Mouse (Mus musculus) lung, embryonic 14.5 days (tissue): ENCODE measurements around the gene N4bp1. TPM values are rescaled to one million over a fixed set of nuclear protein-coding genes. Genes with fewer than 3 reads are reported as not detected.

Source experiments
- ATAC-seq: fragments of 200-750 bp; cut with Nextera tagmentation; 2 replicates; pipeline ENCODE4 v1.8.0; 2017; ENCODE audit warnings: mild to moderate bottlenecking, moderate TSS enrichment, moderate library complexity; ENCODE audit not compliant: insufficient read depth
- DNase-seq: peaks from one replicate; pipeline ENCODE4 v3.0.0-alpha.2; 2015
- H3K27ac ChIP-seq: fragments of 300-500 bp; sonication (generic); 2 replicates; pipeline ENCODE4 v1.5.1; 2014; ENCODE audit warnings: low read depth, mild to moderate bottlenecking, moderate library complexity
- H3K27me3 ChIP-seq: fragments of 300-500 bp; sonication (generic); 2 replicates; pipeline ENCODE4 v1.6.1; 2014; ENCODE audit warnings: low read length, control low read depth; ENCODE audit not compliant: insufficient read depth
- H3K36me3 ChIP-seq: fragments of 300-500 bp; sonication (generic); 2 replicates; pipeline ENCODE4 v1.6.1; 2014; ENCODE audit warnings: control low read depth; ENCODE audit not compliant: insufficient read depth
- H3K4me1 ChIP-seq: fragments of 300-500 bp; sonication (generic); 2 replicates; pipeline ENCODE4 v1.6.1; 2014; ENCODE audit warnings: antibody characterized with exemption, control low read depth; ENCODE audit not compliant: insufficient read depth
- H3K4me2 ChIP-seq: fragments of 300-500 bp; sonication (generic); 2 replicates; pipeline ENCODE4 v1.6.1; 2014; ENCODE audit warnings: mild to moderate bottlenecking
- H3K4me3 ChIP-seq: fragments of 300-500 bp; sonication (generic); 2 replicates; pipeline ENCODE4 v1.5.1; 2014; ENCODE audit warnings: low read depth, low read length
- H3K9ac ChIP-seq: fragments of 300-500 bp; sonication (generic); 2 replicates; pipeline ENCODE4 v1.6.1; 2014
- H3K9me3 ChIP-seq: fragments of 300-500 bp; sonication (generic); 2 replicates; pipeline ENCODE4 v1.6.1; 2016; ENCODE audit warnings: low read depth, low read length, control low read depth
- CTCF ChIP-seq: IDR thresholded peaks from 2 replicates; pipeline ENCODE4 v1.5.1; 2016; ENCODE audit warnings: antibody characterized with exemption, low read depth
- WGBS: fragments of 180-500 bp; shearing (Covaris S2); extraction: QIAGEN DNeasy Blood & Tissue Kit; methylation state at CpG from one replicate; pipeline ENCODE4 v1.1.7; 2014; 5-methylcytosine and 5-hydroxymethylcytosine counted together
- polyA plus RNA-seq: library from polyadenylated mRNA; unstranded; fragments of >200 nt; fragmentation: Nextera tagmentation; extraction: Ambion mirVana; gene quantifications from 2 replicates; pipeline ENCODE4 v1.2.1, GENCODE M21; 2014

The N4bp1 gene
- polyA plus RNA-seq, 1 experiment from 2014 or later = 11.5 TPM

GRCm38 (mm10) chr8:86897726-86898419 is 12.8 kb upstream of the N4bp1 start:
- no peak for TF ChIP-seq CTCF

GRCm38 (mm10) chr8:86895390-86895789 is 10.3 kb upstream of the N4bp1 start:
- Histone ChIP-seq H3K9me3 (no peaks in the 10 kb centered on the region), H3K27ac (no peak overlapping the region), H3K36me3 (no peaks in the 10 kb centered on the region), H3K4me1 (no peaks in the 10 kb centered on the region), H3K27me3 (no peaks in the 10 kb centered on the region), H3K4me2 (no peak overlapping the region), H3K4me3 (no peak overlapping the region), H3K9ac (no peak overlapping the region)
- no peak for TF ChIP-seq CTCF
- DNase-seq (no peak), ATAC-seq (no peak)
- WGBS = 82% methylated on average over 4 of the region's 4 CpGs

More at GRCm38 (mm10) chr8:86897726-86898419, 12.8 kb upstream of the N4bp1 start:
- DNase-seq (no peak), ATAC-seq (0 out of 2 replicates have a peak, but pooled peaks have one; percentile 8)
- Histone ChIP-seq H3K36me3 (no peaks in the 10 kb centered on the region), H3K27ac (no peak overlapping the region), H3K4me1 (no peaks in the 10 kb centered on the region), H3K9ac (no peak overlapping the region), H3K4me3 (no peak overlapping the region), H3K27me3 (no peaks in the 10 kb centered on the region), H3K4me2 (no peak overlapping the region), H3K9me3 (no peaks in the 10 kb centered on the region)
- 40% methylated on average over 7 of the region's 7 CpGs for WGBS

- H3K27ac ChIP-seq = no peak overlapping the region
- DNase-seq (peak; percentile 9), ATAC-seq (no peak)
- H3K4me2 ChIP-seq = no peak overlapping the region
- H3K27me3 ChIP-seq = no peaks in the 10 kb centered on the region
- H3K4me3 ChIP-seq = no peak overlapping the region
- WGBS = 79% methylated on average over 6 of the region's 6 CpGs
- TF ChIP-seq CTCF = no peak
- H3K4me1 ChIP-seq = no peaks in the 10 kb centered on the region
- H3K9me3 ChIP-seq = no peaks in the 10 kb centered on the region
- H3K36me3 ChIP-seq = no peaks in the 10 kb centered on the region
- H3K9ac ChIP-seq = no peak overlapping the region
These were observed 9.2 kb upstream of the N4bp1 start for GRCm38 (mm10) chr8:86894194-86894761.

- Histone ChIP-seq H3K9ac (no peak overlapping the region), H3K4me2 (no peak overlapping the region), H3K4me3 (no peak overlapping the region), H3K36me3 (no peaks in the 10 kb centered on the region), H3K4me1 (no peaks in the 10 kb centered on the region), H3K27me3 (no peaks in the 10 kb centered on the region), H3K9me3 (no peaks in the 10 kb centered on the region), H3K27ac (peak overlapping the region; percentile 36; the same call in 1 of the 2 replicates)
- WGBS = 70% methylated on average over 4 of the region's 4 CpGs
- ATAC-seq (no peak), DNase-seq (peak; percentile 47)
- no peak for TF ChIP-seq CTCF
These were observed 8.5 kb upstream of the N4bp1 start for GRCm38 (mm10) chr8:86893554-86893953.

GRCm38 (mm10) chr8:86891533-86891932 is 6.5 kb upstream of the N4bp1 start:
- ATAC-seq = no peak
- DNase-seq = no peak
- 77% methylated on average over 1 of the region's 1 CpGs for WGBS

GRCm38 (mm10) chr8:86888058-86888939 is 3.2 kb upstream of the N4bp1 start:
- no peak for TF ChIP-seq CTCF
- DNase-seq = peak; percentile 27

More at GRCm38 (mm10) chr8:86891533-86891932, 6.5 kb upstream of the N4bp1 start:
- TF ChIP-seq CTCF = no peak
- Histone ChIP-seq H3K4me3 (no peak overlapping the region), H3K9ac (no peak overlapping the region), H3K27ac (no peak overlapping the region), H3K4me2 (no peak overlapping the region), H3K9me3 (no peaks in the 10 kb centered on the region), H3K4me1 (no peaks in the 10 kb centered on the region), H3K27me3 (no peaks in the 10 kb centered on the region), H3K36me3 (no peaks in the 10 kb centered on the region)

GRCm38 (mm10) chr8:86884067-86884466 is 991 bp downstream of the N4bp1 start:
- H3K4me3 ChIP-seq = peak overlapping the region; percentile 91
- H3K4me2 ChIP-seq = peak overlapping the region; percentile 94
- no peak for ATAC-seq
- peaks cover 15% of the 10 kb centered on the region for H3K4me1 ChIP-seq
- peak overlapping the region; percentile 79 for H3K9ac ChIP-seq
- TF ChIP-seq CTCF = no peak
- no peaks in the 10 kb centered on the region for H3K9me3 ChIP-seq
- peak; percentile 43 for DNase-seq
- H3K27ac ChIP-seq = peak overlapping the region; percentile 90; the same call in 1 of the 2 replicates
- no peaks in the 10 kb centered on the region for H3K27me3 ChIP-seq
- 1% methylated on average over 16 of the region's 16 CpGs for WGBS
- H3K36me3 ChIP-seq = peaks cover 9% of the 10 kb centered on the region; the same call in 1 of the 2 replicates

More at GRCm38 (mm10) chr8:86888058-86888939, 3.2 kb upstream of the N4bp1 start:
- Histone ChIP-seq H3K9me3 (no peaks in the 10 kb centered on the region), H3K4me2 (no peak overlapping the region), H3K36me3 (no peaks in the 10 kb centered on the region), H3K4me1 (peaks cover 8% of the 10 kb centered on the region), H3K9ac (no peak overlapping the region), H3K27me3 (no peaks in the 10 kb centered on the region), H3K27ac (no peak overlapping the region), H3K4me3 (no peak overlapping the region)
- WGBS = 55% methylated on average over 11 of the region's 11 CpGs
- ATAC-seq = no peak
